In genomic region chr14:78420966-78421365, GRCm38 (mm10) we compare ENCODE assay signal across 30 mouse cellular contexts.
DNase-seq lines count a peak whose midpoint lies in the region; ATAC-seq lines count a peak whose summit lies in the region.
"Had no signal": no experiment of that assay in that cellular context is flagged by ENCODE, and none has a peak within 500 bp of the region (broad histone marks: within the 10 kb centered on the region; RNA-seq: fewer than 3 reads in every experiment).

No protein-coding gene starts in this region.

- no peak overlapping the region for H3K4me3 ChIP-seq in midbrain, embryonic 14.5 days (replicated peaks; ENCODE audit: low read depth, low read length)
- H3K4me3 ChIP-seq in midbrain, embryonic 16.5 days (ENCODE audit: low read depth, low read length), result no peak overlapping the region
- H3K4me3 ChIP-seq: embryonic facial prominence, embryonic 12.5 days; erythroblast, embryonic 14.5 days; heart, adult 2 months; heart, embryonic 12.5 days; intestine, embryonic 15.5 days; liver, embryonic 12.5 days; midbrain, embryonic 12.5 days; neural tube, embryonic 12.5 days had no signal

- H3K4me2 ChIP-seq in midbrain, embryonic 14.5 days (ENCODE audit: low read length), result no peak overlapping the region
- no peak overlapping the region for H3K4me2 ChIP-seq in midbrain, embryonic 16.5 days (ENCODE audit: low read length)
- H3K4me2 ChIP-seq: embryonic facial prominence, embryonic 12.5 days; heart, embryonic 12.5 days; intestine, embryonic 15.5 days; liver, embryonic 12.5 days; midbrain, embryonic 12.5 days; neural tube, embryonic 12.5 days had no signal

- no peaks in the 10 kb centered on the region for H3K9me3 ChIP-seq in midbrain, embryonic 14.5 days (ENCODE audit: control insufficient read depth, low read length)
- H3K9me3 ChIP-seq in midbrain, embryonic 16.5 days (replicated peaks; ENCODE audit: control insufficient read depth, low read length, poor library complexity, severe bottlenecking), result no peaks in the 10 kb centered on the region
- H3K9me3 ChIP-seq: embryonic facial prominence, embryonic 12.5 days; heart, embryonic 12.5 days; intestine, embryonic 15.5 days; liver, embryonic 12.5 days; midbrain, embryonic 12.5 days; neural tube, embryonic 12.5 days had no signal

- 58% methylated on average over 2 of the region's 2 CpGs for WGBS in midbrain, embryonic 14.5 days
- 44% methylated on average over 2 of the region's 2 CpGs for WGBS in midbrain, embryonic 16.5 days

- ATAC-seq in midbrain, embryonic 14.5 days (ENCODE audit: low FRiP score, low TSS enrichment), result no peak
- ATAC-seq in midbrain, embryonic 16.5 days, result no peak
- ATAC-seq in megakaryocyte progenitor cell, adult 5-6 weeks (replicated peaks; ENCODE audit: poor library complexity), result no peak
- ATAC-seq: hindbrain, embryonic 16.5 days; intestine, embryonic 15.5 days; liver, embryonic 12.5 days had no signal

- H3K27ac ChIP-seq in midbrain, embryonic 14.5 days (replicated peaks; ENCODE audit: low read depth, low read length), result no peak overlapping the region
- H3K27ac ChIP-seq in midbrain, embryonic 16.5 days (ENCODE audit: low read length), result no peak overlapping the region
- H3K27ac ChIP-seq: embryonic facial prominence, embryonic 12.5 days; heart, adult 2 months; intestine, embryonic 15.5 days; liver, embryonic 12.5 days; midbrain, embryonic 12.5 days; neural tube, embryonic 12.5 days had no signal

- no peaks in the 10 kb centered on the region for H3K4me1 ChIP-seq in midbrain, embryonic 14.5 days (ENCODE audit: control insufficient read depth, insufficient read depth, low read length)
- no peaks in the 10 kb centered on the region for H3K4me1 ChIP-seq in midbrain, embryonic 16.5 days (ENCODE audit: control insufficient read depth, insufficient read depth, low read length)
- H3K4me1 ChIP-seq: embryonic facial prominence, embryonic 12.5 days; heart, embryonic 12.5 days; intestine, embryonic 15.5 days; liver, embryonic 12.5 days; midbrain, embryonic 12.5 days; neural tube, embryonic 12.5 days had no signal

- no peak overlapping the region for H3K9ac ChIP-seq in midbrain, embryonic 14.5 days (replicated peaks; ENCODE audit: low read length)
- H3K9ac ChIP-seq in midbrain, embryonic 16.5 days (ENCODE audit: low read depth, low read length), result no peak overlapping the region
- H3K9ac ChIP-seq: embryonic facial prominence, embryonic 12.5 days; heart, embryonic 12.5 days; intestine, embryonic 15.5 days; liver, embryonic 12.5 days; midbrain, embryonic 12.5 days; neural tube, embryonic 12.5 days had no signal

- no peaks in the 10 kb centered on the region for H3K27me3 ChIP-seq in midbrain, embryonic 14.5 days (ENCODE audit: control insufficient read depth, insufficient read depth, low read length)
- H3K27me3 ChIP-seq in midbrain, embryonic 16.5 days (ENCODE audit: control insufficient read depth, insufficient read depth, low read depth, low read length), result no peaks in the 10 kb centered on the region
- H3K27me3 ChIP-seq: embryonic facial prominence, embryonic 12.5 days; heart, embryonic 12.5 days; intestine, embryonic 15.5 days; liver, embryonic 12.5 days; midbrain, embryonic 12.5 days; neural tube, embryonic 12.5 days had no signal

- no peaks in the 10 kb centered on the region for H3K36me3 ChIP-seq in midbrain, embryonic 14.5 days (ENCODE audit: control insufficient read depth, insufficient read depth, low read length)
- H3K36me3 ChIP-seq in midbrain, embryonic 16.5 days (ENCODE audit: control insufficient read depth, insufficient read depth, low read length), result no peaks in the 10 kb centered on the region
- H3K36me3 ChIP-seq: embryonic facial prominence, embryonic 12.5 days; G1E; heart, embryonic 12.5 days; intestine, embryonic 15.5 days; liver, embryonic 12.5 days; midbrain, embryonic 12.5 days; neural tube, embryonic 12.5 days had no signal

- peak; percentile 52 for DNase-seq in heart, adult 11 months
- no peak for DNase-seq in heart, adult 18-20 months
- peak; percentile 23 for DNase-seq in midbrain, embryonic 14.5 days
- peak; percentile 79 for DNase-seq in MN1 (ENCODE audit: low spot score)
- peak; percentile 43 for DNase-seq in brain, adult 2 months (ENCODE audit: low read depth, low spot score)
- DNase-seq in kidney, adult 8-10 months, result no peak
- DNase-seq: adrenal gland, postnatal 36 days; cerebellum, adult 11 months; cerebellum, adult 9-10 months; cerebellum, postnatal 36 days; gastrocnemius, postnatal 25 days; heart, adult 2 months; heart, postnatal 4 days; kidney, adult 2 months; kidney, postnatal 10 days; layer of hippocampus, postnatal 36 days; left cerebral cortex, postnatal 4 days; lung, adult 18-20 months; lung, postnatal 14 days had no signal

Comparison
In these comparisons a context has a peak if more than half of its experiments do, and no peak if none do; other contexts are left out.
1. DNase-seq: peak in heart, adult 11 months (single experiment), midbrain, embryonic 14.5 days (single experiment), MN1 (single experiment) and brain, adult 2 months (single experiment); none in heart, adult 18-20 months (0 of 2) and kidney, adult 8-10 months (0 of 2).